Mouse (Mus musculus): ENCODE data around the gene Abhd16a. TPM values are rescaled to one million over a fixed set of nuclear protein-coding genes. Genes with fewer than 3 reads are reported as not detected.

Gene Abhd16a
- polyA plus RNA-seq, 1 experiment from 2014 or later: 86.9 TPM

Other genes with a start within 250 kb of the Abhd16a start
- gene Skiv2l, start 239.1 kb upstream of the Abhd16a start, polyA plus RNA-seq (2015; fragmentation: Nextera tagmentation; extraction: Ambion mirVana): 54.1 and 60.4 TPM in 2 replicates
- 82.7 and 88.9 TPM in 2 replicates for gene Nelfe, start 238.9 kb upstream of the Abhd16a start, polyA plus RNA-seq (2015; fragmentation: Nextera tagmentation; extraction: Ambion mirVana)
- 1.9 TPM in 2 replicates for gene Cfb, start 226.7 kb upstream of the Abhd16a start, polyA plus RNA-seq (2015; fragmentation: Nextera tagmentation; extraction: Ambion mirVana)
- 13.5 and 13.9 TPM in 2 replicates for gene Zbtb12, start 209.8 kb upstream of the Abhd16a start, polyA plus RNA-seq (2015; fragmentation: Nextera tagmentation; extraction: Ambion mirVana)
- gene Gm20547, start 207.2 kb upstream of the Abhd16a start, polyA plus RNA-seq (2015; fragmentation: Nextera tagmentation; extraction: Ambion mirVana): 0.10 TPM in 1 of 2 replicates, not detected in the other
- gene C2, start 191.0 kb upstream of the Abhd16a start, polyA plus RNA-seq (2015; fragmentation: Nextera tagmentation; extraction: Ambion mirVana): 1.4 and 2.3 TPM in 2 replicates
- gene Ehmt2, start 190.8 kb upstream of the Abhd16a start, polyA plus RNA-seq (2015; fragmentation: Nextera tagmentation; extraction: Ambion mirVana): 90.1 and 98.0 TPM in 2 replicates
- gene Slc44a4, start 174.8 kb upstream of the Abhd16a start, polyA plus RNA-seq (2015; fragmentation: Nextera tagmentation; extraction: Ambion mirVana): 0.17 TPM in 1 of 2 replicates, not detected in the other
- 30.6 and 31.5 TPM in 2 replicates for gene Neu1, start 158.0 kb upstream of the Abhd16a start, polyA plus RNA-seq (2015; fragmentation: Nextera tagmentation; extraction: Ambion mirVana)
- gene Hspa1b, start 130.0 kb upstream of the Abhd16a start, polyA plus RNA-seq (2015; fragmentation: Nextera tagmentation; extraction: Ambion mirVana): 0.26 and 0.32 TPM in 2 replicates
- gene Gm20481, start 119.4 kb upstream of the Abhd16a start, polyA plus RNA-seq (2015; fragmentation: Nextera tagmentation; extraction: Ambion mirVana): not detected in 2 replicates
- 4.0 and 4.6 TPM in 2 replicates for gene Hspa1a, start 117.1 kb upstream of the Abhd16a start, polyA plus RNA-seq (2015; fragmentation: Nextera tagmentation; extraction: Ambion mirVana)
- gene Hspa1l, start 116.6 kb upstream of the Abhd16a start, polyA plus RNA-seq (2015; fragmentation: Nextera tagmentation; extraction: Ambion mirVana): 0.85 and 1.1 TPM in 2 replicates
- 112 and 117 TPM in 2 replicates for gene Lsm2, start 107.4 kb upstream of the Abhd16a start, polyA plus RNA-seq (2015; fragmentation: Nextera tagmentation; extraction: Ambion mirVana)
- gene Vars, start 88.3 kb upstream of the Abhd16a start, polyA plus RNA-seq (2015; fragmentation: Nextera tagmentation; extraction: Ambion mirVana): 57.3 TPM in 2 replicates
- gene Vwa7, start 72.7 kb upstream of the Abhd16a start, polyA plus RNA-seq (2015; fragmentation: Nextera tagmentation; extraction: Ambion mirVana): 0.16 and 0.18 TPM in 2 replicates
- gene Sapcd1, start 61.2 kb upstream of the Abhd16a start, polyA plus RNA-seq (2015; fragmentation: Nextera tagmentation; extraction: Ambion mirVana): 2.5 and 2.9 TPM in 2 replicates
- gene Msh5, start 42.5 kb upstream of the Abhd16a start, polyA plus RNA-seq (2015; fragmentation: Nextera tagmentation; extraction: Ambion mirVana): 2.7 and 3.5 TPM in 2 replicates
- 100 and 102 TPM in 2 replicates for gene Clic1, start 39.3 kb upstream of the Abhd16a start, polyA plus RNA-seq (2015; fragmentation: Nextera tagmentation; extraction: Ambion mirVana)
- 420 and 426 TPM in 2 replicates for gene Ddah2, start 30.2 kb upstream of the Abhd16a start, polyA plus RNA-seq (2015; fragmentation: Nextera tagmentation; extraction: Ambion mirVana)
- not detected in 2 replicates for gene Ly6g6c, start 23.9 kb upstream of the Abhd16a start, polyA plus RNA-seq (2015; fragmentation: Nextera tagmentation; extraction: Ambion mirVana)
- 0.25 and 0.31 TPM in 2 replicates for gene Mpig6b, start 23.1 kb upstream of the Abhd16a start, polyA plus RNA-seq (2015; fragmentation: Nextera tagmentation; extraction: Ambion mirVana)
- gene Ly6g6e, start 12.4 kb upstream of the Abhd16a start, polyA plus RNA-seq (2015; fragmentation: Nextera tagmentation; extraction: Ambion mirVana): 0.45 TPM in 1 of 2 replicates, not detected in the other
- 0.61 and 1.1 TPM in 2 replicates for gene Ly6g6d, start 11.2 kb upstream of the Abhd16a start, polyA plus RNA-seq (2015; fragmentation: Nextera tagmentation; extraction: Ambion mirVana)
- gene Ly6g6f, start 3.7 kb upstream of the Abhd16a start, polyA plus RNA-seq (2015; fragmentation: Nextera tagmentation; extraction: Ambion mirVana): 0.19 and 0.28 TPM in 2 replicates
- gene Ly6g5c, start 19.0 kb downstream of the Abhd16a start, polyA plus RNA-seq (2015; fragmentation: Nextera tagmentation; extraction: Ambion mirVana): 0.36 TPM in 1 of 2 replicates, not detected in the other
- 1.1 and 1.9 TPM in 2 replicates for gene Ly6g5b, start 26.2 kb downstream of the Abhd16a start, polyA plus RNA-seq (2015; fragmentation: Nextera tagmentation; extraction: Ambion mirVana)
- 21.6 and 24.4 TPM in 2 replicates for gene Gpank1, start 32.2 kb downstream of the Abhd16a start, polyA plus RNA-seq (2015; fragmentation: Nextera tagmentation; extraction: Ambion mirVana)
- gene Csnk2b, start 32.8 kb downstream of the Abhd16a start, polyA plus RNA-seq (2015; fragmentation: Nextera tagmentation; extraction: Ambion mirVana): 317 and 322 TPM in 2 replicates
- gene D17H6S53E, start 37.1 kb downstream of the Abhd16a start, polyA plus RNA-seq (2015; fragmentation: Nextera tagmentation; extraction: Ambion mirVana): 10.2 and 11.2 TPM in 2 replicates
- gene Apom, start 42.8 kb downstream of the Abhd16a start, polyA plus RNA-seq (2015; fragmentation: Nextera tagmentation; extraction: Ambion mirVana): 0.34 and 0.84 TPM in 2 replicates
- 76.5 and 81.9 TPM in 2 replicates for gene Bag6, start 45.9 kb downstream of the Abhd16a start, polyA plus RNA-seq (2015; fragmentation: Nextera tagmentation; extraction: Ambion mirVana)
- gene Prrc2a, start 75.6 kb downstream of the Abhd16a start, polyA plus RNA-seq (2015; fragmentation: Nextera tagmentation; extraction: Ambion mirVana): 181 and 196 TPM in 2 replicates
- gene Aif1, start 86.8 kb downstream of the Abhd16a start, polyA plus RNA-seq (2015; fragmentation: Nextera tagmentation; extraction: Ambion mirVana): 8.7 and 11.6 TPM in 2 replicates
- gene Lst1, start 99.2 kb downstream of the Abhd16a start, polyA plus RNA-seq (2015; fragmentation: Nextera tagmentation; extraction: Ambion mirVana): 6.8 and 8.9 TPM in 2 replicates
- gene Ltb, start 105.2 kb downstream of the Abhd16a start, polyA plus RNA-seq (2015; fragmentation: Nextera tagmentation; extraction: Ambion mirVana): 0.44 and 0.52 TPM in 2 replicates
- not detected in 2 replicates for gene Tnf, start 112.7 kb downstream of the Abhd16a start, polyA plus RNA-seq (2015; fragmentation: Nextera tagmentation; extraction: Ambion mirVana)
- gene Lta, start 116.1 kb downstream of the Abhd16a start, polyA plus RNA-seq (2015; fragmentation: Nextera tagmentation; extraction: Ambion mirVana): 0.23 and 0.27 TPM in 2 replicates
- gene Gm16181, start 131.6 kb downstream of the Abhd16a start, polyA plus RNA-seq (2015; fragmentation: Nextera tagmentation; extraction: Ambion mirVana): 0.57 and 0.83 TPM in 2 replicates
- 52.4 and 54.2 TPM in 2 replicates for gene Atp6v1g2, start 144.4 kb downstream of the Abhd16a start, polyA plus RNA-seq (2015; fragmentation: Nextera tagmentation; extraction: Ambion mirVana)
- 8.4 and 10.8 TPM in 2 replicates for gene Nfkbil1, start 146.5 kb downstream of the Abhd16a start, polyA plus RNA-seq (2015; fragmentation: Nextera tagmentation; extraction: Ambion mirVana)
- 391 and 410 TPM in 2 replicates for gene Ddx39b, start 152.5 kb downstream of the Abhd16a start, polyA plus RNA-seq (2015; fragmentation: Nextera tagmentation; extraction: Ambion mirVana)
- 73.4 and 73.6 TPM in 2 replicates for gene H2-D1, start 173.5 kb downstream of the Abhd16a start, polyA plus RNA-seq (2015; fragmentation: Nextera tagmentation; extraction: Ambion mirVana)
- gene H2-Q1, start 231.1 kb downstream of the Abhd16a start, polyA plus RNA-seq (2015; fragmentation: Nextera tagmentation; extraction: Ambion mirVana): 0.14 and 0.30 TPM in 2 replicates